Mouse (Mus musculus) embryo, embryonic 9.5 days (tissue): ENCODE measurements at regions not wholly inside any gene's neighbourhood (a gene's known extent, or its start where the extent isn't known, plus 50 kb on each side); places are given as distances from the start of the nearest gene placed in this dataset.
A peak's percentile ranks its signal among the peaks of the same experiment; 100 is the strongest.
"Not testable (repeated sequence)": the region's sequence is repeated elsewhere in the genome, so short reads cannot be mapped to it uniquely, and the experiment has no call there.

Experiments used
- DNase-seq: peaks from one replicate; pipeline ENCODE4 v3.0.0-alpha.2; 2017; ENCODE audit errors: extremely low spot score

DNA sequence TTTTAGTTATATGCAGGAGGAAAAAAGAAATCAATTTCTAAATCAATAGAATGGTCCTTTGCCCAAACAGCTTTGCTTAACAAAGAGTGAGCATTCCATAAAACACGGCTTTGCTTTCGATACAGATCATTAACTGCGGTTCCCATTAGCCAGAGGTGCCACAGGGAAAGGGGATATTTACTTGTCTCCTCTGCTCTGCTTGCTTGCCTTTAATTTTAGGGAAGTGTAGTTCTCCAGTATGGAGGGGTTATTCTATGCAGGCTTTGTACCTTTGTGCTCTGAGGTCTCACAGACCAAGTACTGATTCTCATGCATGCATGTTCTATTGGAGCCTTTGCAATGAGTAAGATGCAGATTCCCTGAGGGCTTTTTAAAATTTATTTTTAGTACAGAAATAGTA lies 520.2 kb upstream of the Stxbp6 start:
- DNase-seq, result no peak

- no peak for DNase-seq
These were observed 515.7 kb upstream of the Stxbp6 start for GRCm38 (mm10) chr12:45590191-45590590.

- DNase-seq, result no peak
These were observed 511.3 kb upstream of the Stxbp6 start for GRCm38 (mm10) chr12:45585763-45586162.

GRCm38 (mm10) chr12:45563325-45564030 lies 489.0 kb upstream of the Stxbp6 start:
- no peak for DNase-seq

DNA sequence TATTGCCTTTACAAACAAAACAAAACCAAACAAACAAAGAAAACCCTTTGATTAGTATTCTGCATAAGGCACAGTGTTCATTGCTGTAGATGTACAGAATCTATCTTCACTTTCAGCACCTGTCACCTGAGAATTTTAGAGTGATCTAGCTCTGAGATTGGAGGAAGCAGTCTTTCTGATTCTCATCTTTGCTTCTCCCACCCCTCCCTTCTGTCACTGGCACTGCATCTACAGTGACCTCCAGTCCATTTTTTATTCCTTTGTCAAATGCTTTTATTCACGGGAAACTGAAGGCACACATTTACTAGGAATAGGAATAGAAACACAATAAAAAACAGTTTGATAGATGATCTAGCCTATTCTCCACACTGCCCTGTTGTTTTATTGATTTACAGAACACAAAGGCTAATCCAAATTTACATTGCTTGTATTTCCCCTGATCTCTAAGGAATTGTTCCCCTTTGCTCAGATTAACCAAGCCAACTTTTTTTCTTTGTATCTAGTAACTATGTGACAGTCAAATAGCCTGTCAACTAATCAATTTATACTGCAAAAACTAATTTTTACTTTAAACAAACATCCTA lies 488.2 kb upstream of the Stxbp6 start:
- no peak for DNase-seq

GRCm38 (mm10) chr12:45561889-45562288 lies 487.4 kb upstream of the Stxbp6 start:
- no peak for DNase-seq

GRCm38 (mm10) chr12:45561362-45561761 lies 486.9 kb upstream of the Stxbp6 start:
- DNase-seq, result no peak

- DNase-seq, result not testable (repeated sequence)
These were observed 475.4 kb upstream of the Stxbp6 start for GRCm38 (mm10) chr12:45549906-45550305.

- DNase-seq, result no peak
These were observed 445.0 kb upstream of the Stxbp6 start for GRCm38 (mm10) chr12:45519554-45519953.

DNA sequence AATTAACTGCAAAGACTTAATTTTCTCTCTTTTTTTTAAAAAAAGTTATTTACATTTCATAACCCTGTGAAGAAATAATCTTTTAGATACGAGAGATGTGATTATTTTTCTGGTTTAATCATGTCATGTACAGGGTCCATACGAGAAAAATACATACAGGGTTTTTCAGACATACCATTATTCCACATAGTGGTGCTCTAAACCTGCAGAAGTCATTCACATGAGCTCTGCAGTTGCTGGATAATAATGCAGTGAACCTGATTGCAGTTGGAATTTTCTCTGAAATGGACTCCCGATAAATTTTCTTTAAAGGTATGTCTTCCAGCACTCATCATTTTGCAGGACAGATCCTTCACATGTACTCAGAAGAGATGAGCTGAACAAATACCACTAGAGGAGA lies 439.9 kb upstream of the Stxbp6 start:
- no peak for DNase-seq

- DNase-seq, result peak; percentile 4
These were observed 433.0 kb upstream of the Stxbp6 start for GRCm38 (mm10) chr12:45507400-45507982.

DNA sequence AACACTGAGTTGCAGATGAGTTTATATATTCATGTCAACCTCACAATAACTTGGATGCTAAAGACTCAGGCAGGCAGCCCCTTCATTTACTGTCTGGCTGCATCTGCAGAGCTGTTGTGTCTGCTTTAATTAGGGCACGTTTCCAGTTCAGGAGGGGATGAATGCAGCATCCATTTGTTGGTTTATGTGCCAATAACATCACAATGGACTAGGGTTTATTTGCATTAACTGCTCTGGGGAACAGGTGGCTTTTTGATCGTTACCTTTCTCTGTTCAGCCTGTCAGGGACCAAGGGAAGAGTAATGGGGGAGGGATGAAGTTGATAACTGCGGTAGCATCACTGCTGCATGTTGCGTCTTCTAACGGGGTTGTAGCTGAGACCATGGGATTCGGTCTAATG lies 425.3 kb upstream of the Stxbp6 start:
- DNase-seq, result no peak

DNA sequence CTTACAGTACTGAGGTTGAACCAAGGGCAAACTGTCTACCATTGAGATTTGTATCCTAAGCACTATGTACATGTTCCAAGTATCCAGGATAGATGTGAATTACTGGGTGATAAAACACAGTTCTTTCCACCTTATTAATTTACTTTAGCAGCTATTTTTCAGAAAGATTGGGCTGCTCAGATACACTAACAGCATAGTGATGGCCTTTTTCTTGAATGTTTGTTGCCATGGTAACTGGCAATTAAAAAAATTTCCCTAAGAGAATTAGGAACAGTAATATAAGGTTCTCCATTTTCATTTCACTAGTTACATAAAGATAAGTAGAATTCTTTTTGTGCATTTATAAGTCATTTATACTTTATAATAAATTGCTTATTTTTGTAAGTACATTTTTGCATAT lies 423.7 kb upstream of the Stxbp6 start:
- no peak for DNase-seq

GRCm38 (mm10) chr12:45489029-45489428 lies 414.5 kb upstream of the Stxbp6 start:
- DNase-seq, result no peak

DNA sequence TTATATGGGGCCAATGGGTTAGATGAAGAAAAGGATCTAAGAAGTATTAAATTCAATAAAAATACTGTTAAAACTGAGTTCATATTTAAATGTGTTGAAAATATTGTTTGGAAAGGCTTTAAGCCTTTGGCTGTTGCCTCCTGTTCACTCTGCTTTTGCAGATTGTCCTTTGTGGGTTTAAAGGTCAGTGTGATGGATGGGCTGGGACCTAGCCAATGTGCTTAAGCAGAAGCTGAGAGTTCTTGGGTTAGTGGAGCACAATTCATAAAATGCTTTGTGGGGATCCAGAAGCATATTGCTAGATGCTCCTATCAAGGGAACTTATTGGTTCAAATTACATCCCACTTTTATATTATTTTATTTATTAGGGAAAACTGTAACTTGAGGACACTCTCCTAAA lies 402.4 kb upstream of the Stxbp6 start:
- DNase-seq, result no peak

DNA sequence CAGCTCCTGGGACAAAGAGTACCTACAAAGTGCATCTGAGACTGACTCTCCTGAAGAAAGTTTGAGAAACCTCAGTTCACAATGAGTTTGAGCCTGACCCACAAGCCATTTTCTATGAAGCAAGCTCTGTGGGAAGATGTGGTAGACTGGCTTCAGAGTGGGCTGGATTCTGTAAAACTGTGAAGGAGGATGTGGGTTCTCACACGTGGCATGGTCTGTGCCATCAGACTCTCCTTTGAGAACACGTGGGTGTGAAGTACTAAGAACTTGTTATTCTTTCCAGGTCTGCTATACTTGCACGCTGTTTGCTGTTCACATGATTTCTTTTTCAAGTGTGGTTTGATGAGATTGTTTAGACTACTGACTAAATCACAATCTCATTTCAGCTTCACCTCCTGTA lies 393.6 kb upstream of the Stxbp6 start:
- no peak for DNase-seq

DNA sequence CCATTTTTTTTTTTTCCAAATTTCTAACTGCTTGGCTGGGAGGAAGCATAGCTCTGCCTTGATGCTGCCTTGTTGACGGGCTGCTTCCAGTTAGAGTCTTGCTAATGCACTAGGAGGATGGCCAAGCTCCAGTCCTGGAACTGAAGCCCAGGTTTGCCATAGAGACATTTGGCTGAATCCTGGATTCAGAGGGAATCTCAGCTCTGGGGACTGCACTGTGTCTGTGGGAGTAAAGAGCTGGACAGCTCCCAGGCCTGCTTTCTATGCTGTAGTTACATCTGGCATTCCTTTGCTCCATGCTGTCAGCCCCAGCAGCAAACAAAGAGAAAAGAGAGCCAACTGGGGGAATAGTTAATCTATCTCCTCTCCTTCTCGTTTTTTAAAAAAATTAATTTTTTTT lies 392.5 kb upstream of the Stxbp6 start:
- peak; percentile 19 for DNase-seq

DNA sequence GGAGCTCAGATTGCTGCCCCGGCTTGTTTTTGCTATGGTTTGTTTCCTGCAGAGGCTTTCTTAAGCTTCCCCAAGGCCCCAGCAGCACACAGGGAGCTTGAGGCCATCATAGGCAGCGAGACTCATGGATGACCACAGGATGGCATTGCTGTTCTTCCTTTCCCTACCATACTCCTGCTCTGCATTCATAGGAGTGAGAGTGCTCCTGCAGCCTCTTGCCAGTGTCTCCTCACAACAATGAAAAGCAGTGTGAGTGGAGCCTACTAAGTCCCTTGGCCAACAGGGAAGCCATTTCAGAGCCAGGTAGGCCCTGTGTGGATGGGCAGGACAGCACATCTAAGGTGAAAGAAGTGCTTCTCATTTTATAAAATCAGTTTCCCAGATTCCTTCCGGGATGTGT lies 391.6 kb upstream of the Stxbp6 start:
- peak; percentile 16 for DNase-seq

- no peak for DNase-seq
These were observed 390.4 kb upstream of the Stxbp6 start for GRCm38 (mm10) chr12:45464952-45465351.

DNA sequence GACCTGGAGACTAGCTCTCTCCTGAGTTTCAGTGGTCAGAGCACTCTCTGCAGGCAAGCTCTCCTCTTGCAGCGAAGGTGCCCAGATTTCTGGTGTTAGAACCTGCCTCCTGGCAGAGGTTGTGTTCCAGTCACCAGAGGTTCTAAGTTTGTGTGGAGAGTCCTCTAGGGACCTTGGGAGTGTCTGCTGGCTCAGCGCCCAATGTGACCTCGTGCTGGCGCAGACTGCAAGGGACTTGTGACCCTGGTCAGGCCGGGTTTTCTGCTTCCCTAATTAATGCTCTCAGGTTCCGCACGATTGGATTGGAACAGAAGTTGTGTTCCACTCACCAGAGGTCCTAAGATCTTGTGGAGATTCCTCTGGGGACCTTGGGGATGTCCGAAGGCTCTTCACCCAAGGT lies 384.2 kb upstream of the Stxbp6 start:
- DNase-seq, result not testable (repeated sequence)

DNA sequence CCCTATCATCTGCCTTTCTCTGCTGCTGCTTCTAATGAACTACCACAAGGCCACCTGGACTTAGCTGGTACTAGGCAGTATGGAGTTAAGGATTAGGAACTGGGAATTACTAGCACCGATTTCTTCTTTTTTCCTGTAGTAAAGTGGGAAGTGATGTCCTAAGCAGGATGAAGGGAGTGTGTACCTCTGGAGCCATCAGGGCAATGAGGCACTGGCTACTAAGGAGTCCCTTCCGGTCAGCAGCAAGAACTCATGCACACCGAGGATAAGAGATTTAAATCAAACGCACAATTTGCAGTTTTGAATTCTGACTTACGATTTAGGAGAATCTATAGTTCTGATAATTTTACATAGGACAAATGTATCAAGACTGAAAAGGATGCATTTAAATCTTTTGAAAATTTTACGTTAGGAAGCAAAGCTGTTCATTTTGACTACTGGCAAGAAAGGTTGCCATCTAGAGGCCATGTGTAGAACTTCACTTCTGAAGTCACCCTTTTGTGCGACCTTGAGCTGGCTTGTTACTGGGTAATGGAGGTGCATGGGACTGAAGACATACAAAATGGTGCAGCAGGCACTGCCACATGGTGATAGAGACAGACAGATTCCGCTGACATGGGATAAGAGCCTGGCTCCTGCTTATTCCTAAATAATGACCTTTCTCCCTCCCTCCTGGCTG lies 369.1 kb upstream of the Stxbp6 start:
- DNase-seq, result peak; percentile 39

- peak; percentile 17 for DNase-seq
These were observed 368.0 kb upstream of the Stxbp6 start for GRCm38 (mm10) chr12:45442474-45442873.

GRCm38 (mm10) chr12:45439745-45440144 lies 365.2 kb upstream of the Stxbp6 start:
- no peak for DNase-seq
